Comparison of ENCODE assay signal across 13 mouse cellular contexts in the genomic region with DNA sequence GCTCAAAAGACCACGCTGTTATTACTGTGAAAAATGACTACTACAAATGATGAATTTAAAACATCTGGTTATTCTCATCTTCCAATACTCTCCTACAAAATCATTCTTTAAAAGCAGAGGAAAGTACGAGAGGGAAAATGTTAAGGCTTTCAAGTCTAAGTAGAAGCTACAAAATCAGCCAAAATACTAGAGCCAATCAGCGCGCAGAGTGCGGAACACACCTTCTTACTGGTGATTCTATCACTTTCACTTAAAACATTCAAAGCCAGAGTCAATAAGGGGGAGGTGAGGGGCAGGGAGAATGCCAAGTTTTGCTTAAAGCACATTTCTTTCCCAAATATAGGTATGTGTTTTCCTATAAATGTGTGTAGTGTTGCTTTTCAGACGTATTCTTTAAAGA. TPM values are rescaled to one million over a fixed set of nuclear protein-coding genes. Genes with fewer than 3 reads are reported as not detected.
DNase-seq lines count a peak whose midpoint lies in the region; ATAC-seq and TF ChIP-seq lines count a peak whose summit lies in the region.
"Had no signal": no experiment of that assay in that cellular context is flagged by ENCODE, and none has a peak within 500 bp of the region (broad histone marks: within the 10 kb centered on the region; RNA-seq: fewer than 3 reads in every experiment).

No protein-coding gene starts in this region.

- no peak for ATAC-seq in hindbrain, embryonic 13.5 days (ENCODE audit: low FRiP score)
- ATAC-seq in limb, embryonic 15.5 days (ENCODE audit: insufficient number of reproducible peaks, low FRiP score, low TSS enrichment, low read depth) = no peak

- no peaks in the 10 kb centered on the region for H3K27me3 ChIP-seq in hindbrain, embryonic 13.5 days
- no peaks in the 10 kb centered on the region for H3K27me3 ChIP-seq in hindbrain, embryonic 10.5 days (ENCODE audit: insufficient read depth, poor library complexity, severe bottlenecking)
- H3K27me3 ChIP-seq in testis, adult 2 months (ENCODE audit: control insufficient read depth, insufficient read depth, low read length) = no peaks in the 10 kb centered on the region
- no peaks in the 10 kb centered on the region for H3K27me3 ChIP-seq in limb, embryonic 15.5 days

- H3K9ac ChIP-seq in hindbrain, embryonic 13.5 days = no peak overlapping the region
- no peak overlapping the region for H3K9ac ChIP-seq in limb, embryonic 15.5 days
- H3K9ac ChIP-seq: liver, embryonic 14.5 days had no signal

- H3K36me3 ChIP-seq in hindbrain, embryonic 13.5 days = no peaks in the 10 kb centered on the region
- H3K36me3 ChIP-seq in hindbrain, embryonic 10.5 days = no peaks in the 10 kb centered on the region
- H3K36me3 ChIP-seq in testis, adult 2 months (ENCODE audit: control insufficient read depth, insufficient read depth, low read length) = no peaks in the 10 kb centered on the region
- no peaks in the 10 kb centered on the region for H3K36me3 ChIP-seq in limb, embryonic 15.5 days

- peak overlapping the region; percentile 82 for H3K4me2 ChIP-seq in hindbrain, embryonic 13.5 days
- H3K4me2 ChIP-seq in limb, embryonic 15.5 days = peak overlapping the region; percentile 7; the same call in 1 of the 2 replicates

- 90% methylated on average over 6 of the region's 6 CpGs for WGBS in hindbrain, embryonic 13.5 days
- 92% methylated on average over 6 of the region's 6 CpGs for WGBS in hindbrain, embryonic 10.5 days
- 74% methylated on average over 6 of the region's 6 CpGs for WGBS in limb, embryonic 15.5 days

- no peak for DNase-seq in hindbrain, embryonic 10.5 days (ENCODE audit: low spot score)
- no peak for DNase-seq in testis, postnatal 14 days (ENCODE audit: low spot score)
- DNase-seq in left cerebral cortex, postnatal 36 days (ENCODE audit: low spot score in 2 of 2) = no peak
- no peak for DNase-seq in layer of hippocampus, postnatal 25 days (ENCODE audit: extremely low spot score in 1 of 2, low spot score in 1 of 2)
- DNase-seq: gastrocnemius, postnatal 14 days had no signal

- no peaks in the 10 kb centered on the region for H3K9me3 ChIP-seq in hindbrain, embryonic 13.5 days
- no peaks in the 10 kb centered on the region for H3K9me3 ChIP-seq in hindbrain, embryonic 10.5 days
- H3K9me3 ChIP-seq in limb, embryonic 15.5 days = no peaks in the 10 kb centered on the region

- peak overlapping the region; percentile 92; the same call in 1 of the 2 replicates for H3K4me3 ChIP-seq in hindbrain, embryonic 13.5 days
- no peak overlapping the region for H3K4me3 ChIP-seq in hindbrain, embryonic 10.5 days
- H3K4me3 ChIP-seq in testis, adult 2 months (ENCODE audit: control insufficient read depth, low read depth, low read length) = peak overlapping the region; percentile 32; the same call in 1 of the 2 replicates
- no peak overlapping the region for H3K4me3 ChIP-seq in limb, embryonic 15.5 days

- no peak for TF ChIP-seq CTCF in testis, adult 2 months (IDR thresholded peaks at IDR 0.05; ENCODE audit: control insufficient read depth, insufficient read depth, insufficient replicate concordance, low read depth, low read length)

- no peak overlapping the region for H3K27ac ChIP-seq in hindbrain, embryonic 13.5 days
- H3K27ac ChIP-seq in hindbrain, embryonic 10.5 days = no peak overlapping the region
- H3K27ac ChIP-seq in testis, adult 2 months (ENCODE audit: control insufficient read depth, insufficient read depth, low read depth, low read length) = no peak overlapping the region
- no peak overlapping the region for H3K27ac ChIP-seq in limb, embryonic 15.5 days
- H3K27ac ChIP-seq: liver, embryonic 14.5 days had no signal

- intact Hi-C loops in left cerebral cortex, postnatal 36 days (cut with DNase I) = no loop called here

- peaks cover 16% of the 10 kb centered on the region for H3K4me1 ChIP-seq in hindbrain, embryonic 13.5 days (replicated peaks)
- H3K4me1 ChIP-seq in hindbrain, embryonic 10.5 days (replicated peaks) = peaks cover 13% of the 10 kb centered on the region
- H3K4me1 ChIP-seq in testis, adult 2 months (ENCODE audit: control insufficient read depth, insufficient read depth, low read length) = no peaks in the 10 kb centered on the region
- H3K4me1 ChIP-seq in limb, embryonic 15.5 days = peaks cover 14% of the 10 kb centered on the region; the same call in 1 of the 2 replicates

- no peak for TF ChIP-seq POLR2A in testis, adult 2 months (IDR thresholded peaks at IDR 0.05; ENCODE audit: control insufficient read depth, low read depth, low read length)

RNA-seq across cellular contexts. Expression of a gene that starts 1.5 kb away (rescaled TPM):
- polyA plus RNA-seq in hindbrain, embryonic 13.5 days (2015; fragmentation: Nextera tagmentation; extraction: Ambion mirVana) = 21.3 and 22.6 TPM in 2 replicates
- polyA plus RNA-seq in hindbrain, embryonic 10.5 days (2016; fragmentation: Nextera tagmentation; extraction: Ambion mirVana) = 13.5 and 17.6 TPM in 2 replicates
- polyA plus RNA-seq in testis, adult 2 months (2012; rRNA removed) = 31.3 and 31.4 TPM in 2 replicates
- 25.2 and 27.3 TPM in 2 replicates for polyA plus RNA-seq in limb, embryonic 15.5 days (2015; fragmentation: Nextera tagmentation; extraction: Ambion mirVana)
- 10 to 100 TPM in 1 of 2 experiments, 1 to 10 TPM in 1; 10.0 to 11.9 TPM for total RNA-seq in left cerebral cortex, postnatal 36 days (2021)
- 10 to 100 TPM; 10.9 to 12.0 TPM for total RNA-seq in layer of hippocampus, postnatal 25 days (2021)

RNA-seq across cellular contexts. Expression of a gene that starts 8.8 kb away (rescaled TPM):
- 12.3 and 12.5 TPM in 2 replicates for polyA plus RNA-seq in hindbrain, embryonic 13.5 days (2015; fragmentation: Nextera tagmentation; extraction: Ambion mirVana)
- polyA plus RNA-seq in hindbrain, embryonic 10.5 days (2016; fragmentation: Nextera tagmentation; extraction: Ambion mirVana) = 16.7 and 18.6 TPM in 2 replicates
- polyA plus RNA-seq in testis, adult 2 months (2012; rRNA removed) = 6.9 and 8.9 TPM in 2 replicates
- 52.9 and 58.4 TPM in 2 replicates for polyA plus RNA-seq in limb, embryonic 15.5 days (2015; fragmentation: Nextera tagmentation; extraction: Ambion mirVana)
- total RNA-seq in left cerebral cortex, postnatal 36 days (2021) = 1 to 10 TPM; 8.3 to 9.6 TPM
- 1 to 10 TPM; 7.3 to 8.9 TPM for total RNA-seq in layer of hippocampus, postnatal 25 days (2021)

RNA-seq across cellular contexts. Expression of a gene that starts 30.9 kb away (rescaled TPM):
- 0.63 and 0.82 TPM in 2 replicates for polyA plus RNA-seq in hindbrain, embryonic 13.5 days (2015; fragmentation: Nextera tagmentation; extraction: Ambion mirVana)
- 0.31 and 0.48 TPM in 2 replicates for polyA plus RNA-seq in hindbrain, embryonic 10.5 days (2016; fragmentation: Nextera tagmentation; extraction: Ambion mirVana)
- not detected in 2 replicates for polyA plus RNA-seq in testis, adult 2 months (2012; rRNA removed)
- 1.7 and 2.1 TPM in 2 replicates for polyA plus RNA-seq in limb, embryonic 15.5 days (2015; fragmentation: Nextera tagmentation; extraction: Ambion mirVana)
- total RNA-seq in left cerebral cortex, postnatal 36 days (2021) = not detected
- not detected for total RNA-seq in layer of hippocampus, postnatal 25 days (2021)
- total RNA-seq: adrenal gland, adult 18-20 months; ES-E14; gastrocnemius, postnatal 14 days; hematopoietic stem cell, adult 5-6 weeks had no signal
- polyA plus RNA-seq: large intestine, adult 2 months; liver, embryonic 14.5 days had no signal

RNA-seq across cellular contexts. Expression of a gene that starts 58.7 kb away (rescaled TPM):
- polyA plus RNA-seq in hindbrain, embryonic 13.5 days (2015; fragmentation: Nextera tagmentation; extraction: Ambion mirVana) = 9.4 and 10.7 TPM in 2 replicates
- polyA plus RNA-seq in hindbrain, embryonic 10.5 days (2016; fragmentation: Nextera tagmentation; extraction: Ambion mirVana) = 7.8 and 8.0 TPM in 2 replicates
- 4.3 and 4.6 TPM in 2 replicates for polyA plus RNA-seq in testis, adult 2 months (2012; rRNA removed)
- 7.6 and 8.1 TPM in 2 replicates for polyA plus RNA-seq in limb, embryonic 15.5 days (2015; fragmentation: Nextera tagmentation; extraction: Ambion mirVana)
- 10 to 100 TPM; 13.9 to 14.1 TPM for total RNA-seq in left cerebral cortex, postnatal 36 days (2021)
- total RNA-seq in layer of hippocampus, postnatal 25 days (2021) = 10 to 100 TPM in 1 of 2 experiments, 1 to 10 TPM in 1; 8.0 to 15.7 TPM

Comparison
In these comparisons a context has a peak if more than half of its experiments do, and no peak if none do; other contexts are left out.
1. H3K4me3 ChIP-seq: peak in hindbrain, embryonic 13.5 days (single experiment) and testis, adult 2 months (single experiment); none in hindbrain, embryonic 10.5 days (single experiment) and limb, embryonic 15.5 days (single experiment).